Mouse (Mus musculus): ENCODE measurements around the gene Adra2a.

Adra2a gene

GRCm38 (mm10) chr19:54043851-54044250 is at the start of gene Adra2a:
Adra2a (plus strand) TSS chr19:54044151.
- no peak for DNase-seq (ENCODE audit: extremely low spot score, low read depth, low spot score)

GRCm38 (mm10) chr19:53994276-53994675 is 49.7 kb upstream of the Adra2a start:
- DNase-seq (ENCODE audit: extremely low spot score, low read depth, low spot score) = no peak

GRCm38 (mm10) chr19:54010973-54011372 is 33.0 kb upstream of the Adra2a start:
- DNase-seq (ENCODE audit: extremely low spot score, low read depth, low spot score) = no peak

GRCm38 (mm10) chr19:54014999-54015398 is 29.0 kb upstream of the Adra2a start:
- DNase-seq (ENCODE audit: extremely low spot score, low read depth, low spot score) = no peak

- DNase-seq (ENCODE audit: extremely low spot score, low read depth, low spot score) = no peak
Observed at GRCm38 (mm10) chr19:54015503-54015902, 28.4 kb upstream of the Adra2a start.

GRCm38 (mm10) chr19:54035100-54035499 is 8.9 kb upstream of the Adra2a start:
- DNase-seq (ENCODE audit: extremely low spot score, low read depth, low spot score) = no peak

GRCm38 (mm10) chr19:54039441-54039840 is 4.5 kb upstream of the Adra2a start:
- DNase-seq (ENCODE audit: extremely low spot score, low read depth, low spot score) = no peak

GRCm38 (mm10) chr19:54040356-54041028 is 3.5 kb upstream of the Adra2a start:
- no peak for DNase-seq (ENCODE audit: extremely low spot score, low read depth, low spot score)

- no peak for DNase-seq (ENCODE audit: extremely low spot score, low read depth, low spot score)
Observed at GRCm38 (mm10) chr19:54041029-54041367, 3.0 kb upstream of the Adra2a start.

GRCm38 (mm10) chr19:54044507-54045371 is 788 bp downstream of the Adra2a start:
- DNase-seq (ENCODE audit: extremely low spot score, low read depth, low spot score) = peak; percentile 47

- DNase-seq (ENCODE audit: extremely low spot score, low read depth, low spot score) = no peak
Observed at GRCm38 (mm10) chr19:54045412-54045811, 1.5 kb downstream of the Adra2a start.

GRCm38 (mm10) chr19:54045931-54046683 is 2.2 kb downstream of the Adra2a start:
- DNase-seq (ENCODE audit: extremely low spot score, low read depth, low spot score) = no peak

- no peak for DNase-seq (ENCODE audit: extremely low spot score, low read depth, low spot score)
Observed at GRCm38 (mm10) chr19:54046684-54047070, 2.7 kb downstream of the Adra2a start.

- DNase-seq (ENCODE audit: extremely low spot score, low read depth, low spot score) = no peak
Observed at GRCm38 (mm10) chr19:54047386-54048050, 3.6 kb downstream of the Adra2a start.

- no peak for DNase-seq (ENCODE audit: extremely low spot score, low read depth, low spot score)
Observed at GRCm38 (mm10) chr19:54048161-54048885, 4.4 kb downstream of the Adra2a start.

GRCm38 (mm10) chr19:54051651-54052050 is 7.7 kb downstream of the Adra2a start:
- no peak for DNase-seq (ENCODE audit: extremely low spot score, low read depth, low spot score)

GRCm38 (mm10) chr19:54055845-54056244 is 11.9 kb downstream of the Adra2a start:
- DNase-seq (ENCODE audit: extremely low spot score, low read depth, low spot score) = no peak

- DNase-seq (ENCODE audit: extremely low spot score, low read depth, low spot score) = no peak
Observed at GRCm38 (mm10) chr19:54068447-54068846, 24.5 kb downstream of the Adra2a start.

- no peak for DNase-seq (ENCODE audit: extremely low spot score, low read depth, low spot score)
Observed at GRCm38 (mm10) chr19:54070521-54070920, 26.6 kb downstream of the Adra2a start.

GRCm38 (mm10) chr19:54072233-54072800 is 28.4 kb downstream of the Adra2a start:
- DNase-seq (ENCODE audit: extremely low spot score, low read depth, low spot score) = no peak
